Mouse (Mus musculus) hindbrain, embryonic 10.5 days (tissue): ENCODE measurements around the gene Gpld1. TPM values are rescaled to one million over a fixed set of nuclear protein-coding genes. Genes with fewer than 3 reads are reported as not detected.
A peak's percentile ranks its signal among the peaks of the same experiment; 100 is the strongest.
"Not testable (repeated sequence)": the region's sequence is repeated elsewhere in the genome, so short reads cannot be mapped to it uniquely, and the experiment has no call there.

ENCODE experiments used
- DNase-seq: peaks from one replicate; pipeline ENCODE4 v3.0.0-alpha.2; 2017; ENCODE audit warnings: low spot score
- H3K27ac ChIP-seq: fragments of 300-500 bp; sonication (generic); 2 replicates; pipeline ENCODE4 v1.5.1; 2016; ENCODE audit warnings: mild to moderate bottlenecking, moderate library complexity
- H3K27me3 ChIP-seq: fragments of 300-500 bp; sonication (generic); 2 replicates; pipeline ENCODE4 v1.6.1; 2016; ENCODE audit warnings: mild to moderate bottlenecking; ENCODE audit not compliant: poor library complexity, insufficient read depth, severe bottlenecking
- H3K36me3 ChIP-seq: fragments of 300-500 bp; sonication (generic); 2 replicates; pipeline ENCODE4 v1.6.1; 2016; ENCODE audit warnings: mild to moderate bottlenecking, moderate library complexity
- H3K4me1 ChIP-seq: fragments of 300-500 bp; sonication (generic); replicated peaks from 2 replicates; pipeline ENCODE4 v1.6.1; 2016; ENCODE audit warnings: mild to moderate bottlenecking
- H3K4me3 ChIP-seq: fragments of 300-500 bp; sonication (generic); 2 replicates; pipeline ENCODE4 v1.5.1; 2016; ENCODE audit warnings: mild to moderate bottlenecking, moderate library complexity
- H3K9me3 ChIP-seq: fragments of 300-500 bp; sonication (generic); 2 replicates; pipeline ENCODE4 v1.6.1; 2016; ENCODE audit warnings: mild to moderate bottlenecking, moderate library complexity
- WGBS: fragments of 180-500 bp; shearing (Covaris S2); methylation state at CpG from one replicate; pipeline ENCODE4 v1.1.7; 2016; 5-methylcytosine and 5-hydroxymethylcytosine counted together
- polyA plus RNA-seq: library from polyadenylated mRNA; unstranded; fragments of >200 nt; fragmentation: Nextera tagmentation; extraction: Ambion mirVana; gene quantifications from 2 replicates; pipeline ENCODE4 v1.2.1, GENCODE M21; 2016

The Gpld1 gene
- polyA plus RNA-seq, 1 experiment from 2014 or later = 0.51 TPM

- H3K36me3 ChIP-seq = no peaks in the 10 kb centered on the region
- H3K9me3 ChIP-seq = no peaks in the 10 kb centered on the region
- H3K27me3 ChIP-seq = peaks cover 6% of the 10 kb centered on the region; the same call in 1 of the 2 replicates
- H3K4me1 ChIP-seq = peaks cover 3% of the 10 kb centered on the region; the same call in 1 of the 2 replicates
- no peak for DNase-seq
- H3K4me3 ChIP-seq = no peak overlapping the region
- H3K27ac ChIP-seq = no peak overlapping the region
- 16% methylated on average over 10 of the region's 10 CpGs for WGBS
Observed at GRCm38 (mm10) chr13:24955500-24955899, 12.5 kb downstream of the Gpld1 start.

GRCm38 (mm10) chr13:24958671-24959070, 15.7 kb downstream of the Gpld1 start:
- H3K27me3 ChIP-seq = peaks cover 9% of the 10 kb centered on the region; the same call in 1 of the 2 replicates

GRCm38 (mm10) chr13:24960084-24960483, 17.1 kb downstream of the Gpld1 start:
- no peak for DNase-seq
- Histone ChIP-seq H3K27ac (no peak overlapping the region), H3K4me3 (no peak overlapping the region), H3K4me1 (peaks cover 1% of the 10 kb centered on the region), H3K36me3 (no peaks in the 10 kb centered on the region), H3K9me3 (no peaks in the 10 kb centered on the region), H3K27me3 (peaks cover 6% of the 10 kb centered on the region; the same call in 1 of the 2 replicates)
- WGBS = 83% methylated on average over 3 of the region's 3 CpGs

More at GRCm38 (mm10) chr13:24958671-24959070, 15.7 kb downstream of the Gpld1 start:
- H3K4me3 ChIP-seq = no peak overlapping the region
- H3K4me1 ChIP-seq = no peaks in the 10 kb centered on the region
- no peak overlapping the region for H3K27ac ChIP-seq
- H3K9me3 ChIP-seq = no peaks in the 10 kb centered on the region
- 93% methylated on average over 11 of the region's 11 CpGs for WGBS
- DNase-seq = no peak
- H3K36me3 ChIP-seq = no peaks in the 10 kb centered on the region

GRCm38 (mm10) chr13:24962119-24962518, 19.2 kb downstream of the Gpld1 start:
- no peak overlapping the region for H3K4me3 ChIP-seq
- no peak for DNase-seq
- peaks cover 6% of the 10 kb centered on the region; the same call in 1 of the 2 replicates for H3K27me3 ChIP-seq
- no peaks in the 10 kb centered on the region for H3K9me3 ChIP-seq
- WGBS = 88% methylated on average over 8 of the region's 8 CpGs
- H3K36me3 ChIP-seq = no peaks in the 10 kb centered on the region
- H3K4me1 ChIP-seq = peaks cover 11% of the 10 kb centered on the region
- no peak overlapping the region for H3K27ac ChIP-seq

- no peak for DNase-seq
- Histone ChIP-seq H3K27ac (no peak overlapping the region), H3K9me3 (no peaks in the 10 kb centered on the region), H3K27me3 (peaks cover 6% of the 10 kb centered on the region; the same call in 1 of the 2 replicates), H3K4me1 (peaks cover 11% of the 10 kb centered on the region), H3K4me3 (peak overlapping the region; percentile 43), H3K36me3 (no peaks in the 10 kb centered on the region)
- 26% methylated on average over 15 of the region's 15 CpGs for WGBS
Observed at GRCm38 (mm10) chr13:24965130-24965845, 22.3 kb downstream of the Gpld1 start.

- DNase-seq = no peak
- Histone ChIP-seq H3K9me3 (no peaks in the 10 kb centered on the region), H3K27me3 (peaks cover 6% of the 10 kb centered on the region; the same call in 1 of the 2 replicates), H3K36me3 (no peaks in the 10 kb centered on the region), H3K4me3 (peak overlapping the region; percentile 43), H3K27ac (no peak overlapping the region), H3K4me1 (peaks cover 11% of the 10 kb centered on the region)
- WGBS = 39% methylated on average over 5 of the region's 5 CpGs
Observed at GRCm38 (mm10) chr13:24965846-24966201, 22.9 kb downstream of the Gpld1 start.

GRCm38 (mm10) chr13:24971776-24972175, 28.8 kb downstream of the Gpld1 start:
- not testable (repeated sequence) for H3K27me3 ChIP-seq, H3K9me3 ChIP-seq, H3K4me3 ChIP-seq, H3K4me1 ChIP-seq, H3K36me3 ChIP-seq, H3K27ac ChIP-seq, DNase-seq
- WGBS = 88% methylated on average over 3 of the region's 3 CpGs

GRCm38 (mm10) chr13:24976384-24976783, 33.4 kb downstream of the Gpld1 start:
- Histone ChIP-seq H3K4me3 (no peak overlapping the region), H3K36me3 (no peaks in the 10 kb centered on the region), H3K4me1 (peaks cover 5% of the 10 kb centered on the region; the same call in 1 of the 2 replicates), H3K27me3 (no peaks in the 10 kb centered on the region), H3K27ac (no peak overlapping the region), H3K9me3 (no peaks in the 10 kb centered on the region)
- DNase-seq = no peak
- WGBS = 72% methylated on average over 4 of the region's 4 CpGs

- no peaks in the 10 kb centered on the region for H3K9me3 ChIP-seq
- H3K4me1 ChIP-seq = peaks cover 5% of the 10 kb centered on the region; the same call in 1 of the 2 replicates
- DNase-seq = no peak
- no peaks in the 10 kb centered on the region for H3K36me3 ChIP-seq
- H3K27ac ChIP-seq = no peak overlapping the region
- H3K27me3 ChIP-seq = no peaks in the 10 kb centered on the region
- WGBS = 86% methylated on average over 5 of the region's 5 CpGs
- H3K4me3 ChIP-seq = no peak overlapping the region
Observed at GRCm38 (mm10) chr13:24977820-24978342, 34.9 kb downstream of the Gpld1 start.

GRCm38 (mm10) chr13:24981031-24981430, 38.1 kb downstream of the Gpld1 start:
- Histone ChIP-seq H3K4me3 (no peak overlapping the region), H3K36me3 (no peaks in the 10 kb centered on the region), H3K4me1 (no peaks in the 10 kb centered on the region), H3K27me3 (no peaks in the 10 kb centered on the region), H3K9me3 (no peaks in the 10 kb centered on the region), H3K27ac (no peak overlapping the region)
- WGBS = 89% methylated on average over 6 of the region's 6 CpGs
- DNase-seq = no peak

GRCm38 (mm10) chr13:24985435-24985834, 42.5 kb downstream of the Gpld1 start:
- DNase-seq = no peak
- H3K36me3 ChIP-seq = peaks cover 16% of the 10 kb centered on the region
- H3K4me3 ChIP-seq = no peak overlapping the region
- no peaks in the 10 kb centered on the region for H3K4me1 ChIP-seq
- no peaks in the 10 kb centered on the region for H3K9me3 ChIP-seq
- WGBS = 65% methylated on average over 2 of the region's 2 CpGs
- no peak overlapping the region for H3K27ac ChIP-seq
- H3K27me3 ChIP-seq = no peaks in the 10 kb centered on the region

GRCm38 (mm10) chr13:24988391-24988790, 45.4 kb downstream of the Gpld1 start:
- WGBS = 43% methylated on average over 7 of the region's 7 CpGs
- no peaks in the 10 kb centered on the region for H3K9me3 ChIP-seq
- peaks cover 43% of the 10 kb centered on the region for H3K36me3 ChIP-seq

GRCm38 (mm10) chr13:24989006-24989405, 46.1 kb downstream of the Gpld1 start:
- no peak for DNase-seq
- WGBS = 86% methylated on average over 6 of the region's 6 CpGs

More at GRCm38 (mm10) chr13:24988391-24988790, 45.4 kb downstream of the Gpld1 start:
- H3K4me1 ChIP-seq = peaks cover 3% of the 10 kb centered on the region; the same call in 1 of the 2 replicates
- H3K27me3 ChIP-seq = no peaks in the 10 kb centered on the region
- peak; percentile 54 for DNase-seq
- no peak overlapping the region for H3K4me3 ChIP-seq
- H3K27ac ChIP-seq = no peak overlapping the region

More at GRCm38 (mm10) chr13:24989006-24989405, 46.1 kb downstream of the Gpld1 start:
- Histone ChIP-seq H3K27me3 (no peaks in the 10 kb centered on the region), H3K4me1 (peaks cover 4% of the 10 kb centered on the region; the same call in 1 of the 2 replicates), H3K36me3 (peaks cover 50% of the 10 kb centered on the region), H3K9me3 (no peaks in the 10 kb centered on the region), H3K4me3 (no peak overlapping the region), H3K27ac (no peak overlapping the region)
